Mouse (Mus musculus) NIH3T3 (cell line): ENCODE data around the gene 0610030E20Rik.
A peak's percentile ranks its signal among the peaks of the same experiment; 100 is the strongest.

Source experiments
- DNase-seq: peaks from one replicate; pipeline ENCODE4 v3.0.0-alpha.2; 2012; ENCODE audit warnings: low read depth

Gene 0610030E20Rik

DNA sequence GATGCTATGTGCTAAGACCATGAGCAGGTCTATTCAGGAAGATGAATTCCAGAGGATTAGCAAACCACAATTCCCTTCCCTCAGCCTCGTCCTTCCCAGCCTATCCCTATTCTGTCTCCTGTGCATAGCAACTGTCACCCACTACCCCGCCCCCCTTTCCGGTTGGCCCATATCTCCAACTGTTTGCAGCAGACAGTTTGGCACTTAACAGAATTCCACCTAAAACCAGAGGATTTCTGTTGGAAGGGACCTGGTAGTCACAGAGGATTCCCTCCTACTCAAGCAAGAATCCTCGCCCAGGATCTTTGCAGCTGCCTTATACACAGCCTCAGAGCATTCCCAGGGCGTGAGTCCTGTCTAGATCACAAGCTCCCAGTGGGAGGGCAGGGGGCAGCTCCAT, 24.0 kb downstream of the 0610030E20Rik start:
- DNase-seq, result peak; percentile 71

DNA sequence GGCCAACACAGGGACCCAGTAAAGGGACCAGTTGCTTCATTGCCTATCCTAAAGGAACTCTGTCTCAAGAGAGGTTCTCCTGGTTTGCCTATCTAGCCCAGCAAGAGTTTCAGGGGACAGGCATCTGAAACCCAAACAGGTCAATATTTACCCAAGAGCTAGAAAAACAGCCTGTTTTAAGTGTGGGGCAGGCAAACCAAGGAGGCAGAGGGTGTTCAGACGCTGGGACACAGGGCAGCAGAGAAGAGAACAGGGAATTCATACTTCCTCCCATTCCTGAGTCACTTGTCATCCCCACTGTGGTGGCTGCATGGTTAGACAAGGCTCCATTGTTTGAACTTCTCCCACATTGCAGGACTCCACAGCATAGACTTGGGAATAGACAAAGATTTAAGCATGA, 24.5 kb downstream of the 0610030E20Rik start:
- peak; percentile 52 for DNase-seq

DNA sequence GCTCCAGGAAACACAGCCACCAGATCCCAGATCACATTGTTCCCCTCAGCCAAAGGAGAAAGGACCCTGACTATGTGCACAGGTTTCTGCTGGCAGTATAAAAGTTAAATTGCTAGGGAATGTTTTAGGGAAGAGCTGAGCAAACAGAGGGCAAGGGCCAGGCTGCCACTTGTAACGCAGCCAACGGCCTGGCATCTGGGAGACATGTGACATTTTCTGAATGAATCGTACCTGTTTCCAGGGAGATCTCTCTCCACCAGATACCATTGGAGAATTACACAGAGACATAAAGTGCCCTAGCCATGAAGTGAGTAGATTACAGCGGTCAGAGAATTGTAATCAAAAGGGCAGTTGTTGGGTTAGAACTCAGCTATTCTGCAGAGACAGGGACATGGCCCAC, 26.1 kb downstream of the 0610030E20Rik start:
- no peak for DNase-seq

- DNase-seq, result no peak
These were observed 27.1 kb downstream of the 0610030E20Rik start for GRCm38 (mm10) chr6:72374206-72374605.

- DNase-seq, result no peak
These were observed 27.9 kb downstream of the 0610030E20Rik start for GRCm38 (mm10) chr6:72374820-72375563.

DNA sequence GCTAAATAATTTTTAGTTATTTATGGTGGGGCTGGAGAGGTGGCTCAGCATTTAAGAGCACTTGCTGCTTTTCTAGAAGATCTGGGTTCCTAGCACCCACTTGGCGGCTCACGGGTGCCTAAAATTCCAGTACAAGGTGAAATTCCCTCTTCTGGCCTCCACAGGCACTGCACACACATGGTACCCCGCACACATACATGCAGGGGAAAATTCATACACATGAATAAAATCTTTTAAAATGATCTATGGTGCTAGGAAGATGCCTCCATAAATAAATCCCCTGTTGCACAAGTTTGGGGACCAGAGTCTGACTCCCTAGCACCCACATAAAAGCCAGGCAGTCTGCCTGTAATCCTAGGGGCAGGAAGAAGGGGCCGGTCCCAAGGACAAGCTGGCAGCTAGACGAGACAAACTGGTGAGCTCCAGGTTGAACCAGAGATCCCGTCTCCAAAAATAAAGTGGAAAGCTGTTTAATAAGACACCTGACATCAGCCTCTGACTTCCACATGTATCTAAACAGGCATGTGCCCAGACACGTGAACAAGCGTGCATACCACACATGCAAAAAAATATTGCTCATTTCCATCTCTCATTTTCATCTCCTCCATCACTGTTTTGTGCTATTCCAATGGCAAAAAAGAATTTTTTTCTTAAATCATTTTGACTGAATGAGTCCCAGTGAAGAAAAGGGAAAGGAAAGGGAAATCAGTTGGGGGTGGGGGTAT, 31.6 kb downstream of the 0610030E20Rik start:
- DNase-seq, result no peak

GRCm38 (mm10) chr6:72379377-72380130, 32.4 kb downstream of the 0610030E20Rik start:
- peak; percentile 63 for DNase-seq

DNA sequence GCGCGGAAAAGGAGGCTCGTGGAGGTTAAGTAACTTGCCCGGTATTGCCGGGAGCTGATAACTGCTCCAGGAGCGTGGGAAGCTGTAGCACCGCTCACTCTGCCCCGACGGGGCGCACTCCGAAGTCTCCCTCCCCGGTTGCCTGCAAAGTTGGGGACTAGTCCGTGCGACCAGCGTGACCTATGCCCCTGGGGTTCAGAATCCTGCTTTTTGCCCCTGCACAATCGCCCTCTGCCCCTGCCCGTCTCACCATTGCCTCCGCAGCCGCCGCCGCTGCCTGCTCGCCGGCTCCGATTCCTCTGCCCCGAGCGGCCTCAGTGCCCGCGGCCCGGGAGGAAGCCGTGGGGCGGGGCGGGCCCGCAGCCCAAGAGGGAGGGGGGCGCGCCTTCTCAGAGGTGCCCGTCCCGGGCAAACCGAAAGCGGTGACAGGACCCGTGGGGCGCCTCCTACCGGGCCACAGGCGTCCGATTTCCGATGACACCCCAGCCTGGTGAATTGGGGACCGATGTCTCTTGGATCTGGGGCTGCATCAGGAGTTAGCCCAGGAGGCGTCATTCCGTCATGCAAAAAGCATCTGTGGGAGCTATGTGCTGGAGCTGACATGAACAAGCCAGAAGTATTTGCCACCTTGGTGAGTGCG, 33.1 kb downstream of the 0610030E20Rik start, which contains the start of gene Vamp5:
Vamp5 (minus strand) TSS at position 338 of the 640 bp plus-strand sequence.
- peak; percentile 80 for DNase-seq

DNA sequence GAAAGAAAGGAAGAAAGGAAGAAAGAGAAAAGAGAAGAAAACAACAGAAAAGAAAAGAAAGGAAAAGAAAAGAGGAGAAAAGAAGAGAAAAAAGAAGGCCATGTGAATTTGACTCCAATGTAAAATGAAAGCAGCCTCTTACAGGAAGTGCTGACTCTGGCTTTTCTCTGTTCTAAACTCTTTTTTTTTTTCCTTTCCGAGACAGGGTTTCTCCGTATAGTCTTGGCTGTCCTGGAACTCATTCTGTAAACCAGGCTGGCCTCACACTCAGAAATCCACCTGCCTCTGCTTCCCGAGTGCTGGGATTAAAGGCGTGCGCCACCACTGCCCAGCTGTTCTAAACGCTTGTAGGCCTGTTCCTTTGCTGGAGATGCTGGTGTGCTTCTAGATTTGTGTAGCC, 35.4 kb downstream of the 0610030E20Rik start:
- DNase-seq, result no peak

DNA sequence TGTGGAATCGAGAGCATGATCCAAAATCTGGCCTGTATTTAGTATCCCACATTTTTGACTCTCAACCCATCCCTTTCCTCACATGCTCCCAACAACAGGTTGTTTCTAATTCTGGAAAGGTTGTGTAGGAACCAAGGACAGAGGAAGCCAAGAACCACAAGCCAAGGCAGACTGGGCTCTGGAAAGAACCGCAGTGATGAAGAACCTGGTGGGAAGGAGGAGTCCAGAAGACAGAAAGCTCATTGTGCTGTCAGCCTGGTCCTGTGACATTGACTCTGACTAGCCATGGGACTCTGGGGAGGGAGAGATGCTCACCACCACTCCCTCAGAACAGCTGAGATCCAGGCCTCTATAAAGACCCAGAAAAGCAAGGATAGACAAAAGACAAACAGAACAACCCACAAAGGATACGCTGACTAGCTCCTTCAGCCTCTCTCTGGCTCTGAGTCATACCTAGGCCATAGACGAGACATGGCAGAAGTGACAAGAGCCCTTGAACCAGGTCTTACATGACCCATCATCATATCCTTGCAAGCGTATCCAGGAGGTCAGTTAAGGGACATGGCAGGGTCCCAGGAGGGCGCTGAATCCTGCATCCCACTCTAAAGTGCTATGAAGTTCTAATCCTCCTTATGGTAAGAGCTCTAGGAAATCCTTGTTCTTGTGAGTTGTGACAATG, 36.2 kb downstream of the 0610030E20Rik start:
- DNase-seq, result no peak

DNA sequence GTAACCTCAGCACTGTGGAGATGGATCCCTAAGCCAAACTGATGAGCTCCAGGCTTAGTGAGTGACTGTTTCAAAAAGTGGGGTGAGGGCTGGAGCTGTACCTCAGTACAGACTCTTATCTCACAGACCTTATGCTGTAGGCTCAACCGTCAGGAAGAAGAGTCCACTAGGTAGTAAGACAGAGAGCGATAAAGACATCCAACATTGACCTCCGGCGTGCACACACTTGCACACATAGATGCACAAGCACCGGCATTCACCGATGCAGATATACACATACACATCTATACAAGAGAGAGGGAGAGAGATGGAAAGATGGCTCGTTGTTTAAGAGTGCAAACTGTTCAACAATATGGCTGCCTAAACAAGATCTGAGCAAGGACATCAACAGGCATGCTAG, 36.8 kb downstream of the 0610030E20Rik start:
- DNase-seq, result no peak

GRCm38 (mm10) chr6:72385258-72385657, 38.1 kb downstream of the 0610030E20Rik start:
- DNase-seq, result no peak

DNA sequence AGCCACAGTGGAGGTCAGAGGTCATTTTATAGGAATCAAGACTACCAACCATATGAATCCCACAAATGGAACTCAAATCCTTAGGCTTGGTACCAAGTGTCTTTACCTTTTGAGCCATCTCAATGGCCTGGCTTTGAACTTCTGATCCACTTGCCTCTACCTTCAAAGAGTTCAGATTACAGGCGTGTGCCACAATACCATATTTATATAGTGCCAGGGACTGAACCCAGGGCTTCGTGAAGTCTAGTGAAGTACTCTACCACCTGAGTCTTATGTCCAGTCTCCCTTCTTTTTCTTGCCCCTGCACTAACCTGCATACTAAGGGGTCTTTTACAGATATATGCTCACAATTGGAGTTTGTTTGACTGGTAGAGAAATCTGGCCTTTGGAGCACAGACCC, 39.4 kb downstream of the 0610030E20Rik start:
- no peak for DNase-seq

GRCm38 (mm10) chr6:72387816-72388215, 40.7 kb downstream of the 0610030E20Rik start:
- no peak for DNase-seq

GRCm38 (mm10) chr6:72388266-72388665, 41.1 kb downstream of the 0610030E20Rik start:
- DNase-seq, result no peak

- DNase-seq, result no peak
These were observed 41.7 kb downstream of the 0610030E20Rik start for GRCm38 (mm10) chr6:72388791-72389329.

- DNase-seq, result peak; percentile 58
These were observed 42.4 kb downstream of the 0610030E20Rik start for GRCm38 (mm10) chr6:72389471-72389940.

DNA sequence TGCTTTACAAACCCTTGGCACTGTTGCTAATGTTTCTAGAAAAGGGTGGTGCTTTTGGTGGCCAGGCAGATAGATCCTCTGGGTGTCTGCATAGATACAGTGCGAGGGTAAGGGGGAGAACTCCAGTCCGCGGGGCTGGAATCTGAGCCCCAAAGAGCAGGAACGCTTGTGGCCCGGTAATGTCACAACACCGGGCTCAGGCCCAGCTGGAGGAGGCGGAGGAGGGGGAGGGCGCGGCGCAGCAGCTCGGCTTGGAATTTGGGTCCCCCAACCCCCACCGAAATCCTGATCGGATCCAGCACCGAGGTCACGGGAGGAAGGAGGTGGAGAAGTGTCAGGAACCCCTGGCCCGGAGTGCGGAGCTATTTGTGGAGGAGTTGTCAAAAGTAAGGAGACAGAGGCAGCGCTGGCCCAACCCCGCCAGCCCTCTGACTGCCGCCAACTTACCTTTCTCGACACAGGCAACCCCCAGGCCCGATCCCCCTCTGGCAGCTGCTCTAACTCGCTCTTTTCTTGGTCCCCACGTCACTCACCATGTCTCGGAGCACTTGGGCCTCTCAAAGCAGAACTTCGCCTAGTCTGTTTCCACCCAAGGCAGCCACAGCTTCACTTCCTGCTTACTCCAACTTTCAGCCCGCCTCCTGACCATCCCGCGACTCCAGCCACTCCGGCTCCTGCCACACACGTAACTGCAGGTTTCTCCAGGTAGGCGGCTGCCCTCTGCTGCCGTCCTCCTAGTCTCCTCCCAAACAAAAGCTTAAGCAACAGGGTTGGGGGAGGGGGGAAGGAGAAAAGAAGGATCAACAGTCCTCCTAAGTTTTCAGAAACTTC, 43.0 kb downstream of the 0610030E20Rik start, which contains the start of gene Vamp8:
Vamp8 (minus strand) TSS at position 763 of the 831 bp plus-strand sequence.
- DNase-seq, result peak; percentile 88

- DNase-seq, result no peak
These were observed 43.8 kb downstream of the 0610030E20Rik start for GRCm38 (mm10) chr6:72390795-72391521.
